Mouse (Mus musculus) urinary bladder, postnatal 25 days (tissue): ENCODE results near the gene Syn3.

ENCODE experiments used
- DNase-seq: peaks from one replicate; pipeline ENCODE4 v3.0.0; 2022; ENCODE audit warnings: low spot score

The Syn3 gene

DNA sequence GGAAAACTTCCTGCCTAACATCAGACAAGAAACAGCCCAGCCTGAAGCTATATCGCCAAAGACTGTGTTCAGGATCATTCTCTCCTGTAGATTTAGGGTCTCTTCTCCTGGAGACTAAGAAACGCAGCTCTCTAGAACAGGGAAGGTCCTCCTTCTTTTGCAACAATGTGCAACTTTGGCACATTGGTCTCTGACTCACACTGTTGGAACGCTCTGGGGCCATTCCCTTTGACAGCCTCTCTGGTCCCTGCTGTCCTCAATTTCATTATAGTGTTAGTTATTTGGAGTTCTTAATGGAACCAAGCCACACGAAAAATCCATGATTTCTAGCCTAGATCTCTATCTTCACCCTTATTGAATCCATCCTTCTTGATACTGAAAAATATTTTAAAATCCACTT is 191.5 kb downstream of the Syn3 start:
- no peak for DNase-seq

DNA sequence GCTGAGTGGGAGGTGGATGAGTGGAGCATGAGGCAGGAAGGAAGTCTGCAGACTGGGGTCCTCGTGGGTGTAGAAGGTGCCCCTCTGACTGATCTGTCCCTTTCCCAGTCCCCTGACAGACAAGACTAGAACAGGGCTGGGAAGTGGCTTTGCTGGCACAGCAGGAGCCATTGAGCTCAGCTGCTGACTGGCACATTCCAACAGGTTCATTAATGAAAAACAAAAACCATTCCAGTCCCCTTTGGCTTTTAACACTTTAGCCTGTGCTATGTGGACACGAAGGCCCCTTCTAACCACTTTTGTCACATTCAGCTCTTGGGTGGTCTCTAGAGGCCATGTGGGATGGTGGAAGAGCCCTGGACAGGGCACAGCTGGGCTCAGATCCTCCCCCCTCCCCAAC is 194.1 kb downstream of the Syn3 start:
- DNase-seq: no peak

DNA sequence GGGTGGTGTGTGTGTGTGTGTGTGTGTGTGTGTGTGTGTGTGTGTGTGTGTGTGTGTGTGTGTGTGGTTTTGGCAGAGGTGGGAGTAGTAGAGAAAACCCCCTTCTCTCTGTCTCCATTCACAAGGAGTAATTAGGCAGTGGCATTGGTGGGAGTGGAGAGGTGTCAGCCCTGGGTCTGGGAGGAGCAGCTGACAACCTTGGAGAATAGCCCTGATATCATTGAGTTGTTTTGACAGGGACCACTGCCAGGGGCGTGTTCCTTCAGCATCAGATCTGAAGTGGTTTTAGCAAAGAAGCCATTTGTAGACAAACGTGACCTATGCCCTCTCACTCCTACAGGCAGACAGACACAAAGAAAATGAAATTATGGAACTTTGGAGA is 195.2 kb downstream of the Syn3 start:
- DNase-seq: no peak

DNA sequence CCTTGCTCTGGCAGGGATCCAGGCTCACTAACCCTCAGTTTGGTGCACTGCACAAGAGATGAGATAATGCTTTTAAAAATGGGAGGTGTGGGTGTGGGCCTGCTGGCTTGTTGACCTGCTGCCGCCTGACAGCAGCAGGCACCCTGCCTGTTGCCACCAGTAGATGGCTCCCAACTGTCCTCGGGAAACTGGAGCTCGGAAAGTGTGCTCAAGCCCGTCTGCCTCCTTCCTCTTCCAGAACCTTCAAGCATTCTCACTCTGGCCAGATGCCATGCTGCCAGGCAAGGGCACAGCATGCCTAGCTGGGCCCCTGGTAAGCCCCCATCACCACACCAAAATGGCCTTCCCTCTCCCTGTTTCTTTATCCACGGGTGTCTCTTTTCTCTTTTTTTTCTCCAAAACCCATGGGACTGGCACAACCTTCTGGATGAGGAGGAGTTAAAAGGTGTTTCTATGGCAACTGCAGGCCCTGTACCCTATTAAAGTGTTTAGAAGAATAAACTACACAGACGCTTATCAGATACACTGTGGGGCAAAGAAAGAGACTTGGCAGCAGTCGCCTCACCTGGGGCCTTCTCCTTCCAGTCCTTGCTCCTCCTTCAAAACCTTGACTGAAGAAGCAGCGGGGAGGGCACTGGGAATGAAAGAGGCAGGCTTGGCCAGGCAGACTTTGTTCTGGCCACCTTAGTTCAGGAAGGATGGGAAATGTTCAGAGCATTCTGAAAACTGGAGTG is 195.8 kb downstream of the Syn3 start:
- DNase-seq: peak; percentile 53

DNA sequence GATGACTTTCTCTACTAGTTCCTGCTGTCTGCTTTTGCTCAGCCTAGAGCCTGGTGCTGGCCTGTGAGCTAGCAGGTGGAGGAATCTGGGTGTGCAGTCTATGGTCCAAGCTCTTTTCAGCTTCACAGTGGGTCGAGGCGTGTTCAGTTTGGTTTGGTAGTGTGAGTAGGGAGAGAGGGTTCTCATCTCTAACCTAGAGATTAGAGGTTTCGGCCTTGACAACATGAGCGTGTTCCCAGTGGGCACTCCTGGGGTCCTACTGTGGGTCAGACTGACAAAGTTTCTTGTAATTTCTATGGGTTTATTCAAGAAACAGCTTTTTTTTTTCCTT is 196.4 kb downstream of the Syn3 start:
- no peak for DNase-seq

DNA sequence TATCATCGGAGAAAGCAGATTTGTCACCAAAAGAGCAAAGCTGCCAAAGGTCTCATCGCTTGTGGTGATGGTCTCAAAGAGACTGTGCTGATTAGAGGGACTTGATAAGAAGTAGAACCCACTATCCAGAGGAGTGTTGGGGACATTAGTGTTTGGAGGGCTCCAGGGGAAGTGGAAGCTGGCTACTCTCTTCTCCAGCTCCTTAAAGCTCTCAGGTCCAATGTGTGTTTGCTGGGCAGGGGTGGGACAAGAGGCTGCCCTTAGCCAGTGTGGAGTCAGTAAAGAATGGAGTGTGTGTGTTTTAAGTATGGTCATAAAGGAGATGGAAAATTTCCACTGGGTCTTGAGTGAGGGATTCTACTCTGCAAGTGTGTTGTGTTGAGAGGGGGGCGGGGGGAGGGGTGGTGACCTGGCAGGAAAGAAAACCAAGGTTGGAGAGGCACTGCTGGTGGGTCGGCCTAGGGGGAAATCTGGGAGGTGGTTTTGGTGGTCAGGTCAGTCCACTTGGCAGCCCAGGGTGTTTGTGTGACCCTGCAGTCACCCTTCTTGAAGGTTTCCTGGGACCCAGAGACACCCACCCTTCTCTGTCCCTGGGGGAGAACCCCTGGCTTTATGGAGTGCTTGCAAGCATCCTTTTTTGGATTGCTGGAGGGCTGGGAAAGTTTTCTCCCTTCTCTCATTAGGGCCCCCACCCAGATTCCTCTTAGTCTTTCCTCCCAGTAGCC is 196.9 kb downstream of the Syn3 start:
- no peak for DNase-seq

DNA sequence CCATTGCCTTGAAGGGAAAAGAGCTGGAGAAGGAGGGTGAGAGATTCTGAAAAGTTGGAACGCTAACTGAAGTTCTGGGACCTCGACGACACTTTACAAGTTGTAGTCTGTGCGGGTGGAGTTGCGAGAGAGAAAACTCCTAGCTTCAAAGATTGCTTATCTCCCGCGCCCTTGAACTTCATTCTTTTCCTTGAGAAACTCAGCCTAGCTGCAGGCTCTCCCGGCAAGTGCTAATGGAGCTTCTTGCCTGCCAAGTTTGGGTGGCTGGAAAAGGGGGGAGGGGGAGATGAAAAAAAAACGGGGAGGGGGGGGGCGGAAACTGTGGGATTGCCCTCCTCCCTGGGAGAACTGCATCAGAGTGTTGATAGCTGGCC is 197.6 kb downstream of the Syn3 start:
- no peak for DNase-seq

DNA sequence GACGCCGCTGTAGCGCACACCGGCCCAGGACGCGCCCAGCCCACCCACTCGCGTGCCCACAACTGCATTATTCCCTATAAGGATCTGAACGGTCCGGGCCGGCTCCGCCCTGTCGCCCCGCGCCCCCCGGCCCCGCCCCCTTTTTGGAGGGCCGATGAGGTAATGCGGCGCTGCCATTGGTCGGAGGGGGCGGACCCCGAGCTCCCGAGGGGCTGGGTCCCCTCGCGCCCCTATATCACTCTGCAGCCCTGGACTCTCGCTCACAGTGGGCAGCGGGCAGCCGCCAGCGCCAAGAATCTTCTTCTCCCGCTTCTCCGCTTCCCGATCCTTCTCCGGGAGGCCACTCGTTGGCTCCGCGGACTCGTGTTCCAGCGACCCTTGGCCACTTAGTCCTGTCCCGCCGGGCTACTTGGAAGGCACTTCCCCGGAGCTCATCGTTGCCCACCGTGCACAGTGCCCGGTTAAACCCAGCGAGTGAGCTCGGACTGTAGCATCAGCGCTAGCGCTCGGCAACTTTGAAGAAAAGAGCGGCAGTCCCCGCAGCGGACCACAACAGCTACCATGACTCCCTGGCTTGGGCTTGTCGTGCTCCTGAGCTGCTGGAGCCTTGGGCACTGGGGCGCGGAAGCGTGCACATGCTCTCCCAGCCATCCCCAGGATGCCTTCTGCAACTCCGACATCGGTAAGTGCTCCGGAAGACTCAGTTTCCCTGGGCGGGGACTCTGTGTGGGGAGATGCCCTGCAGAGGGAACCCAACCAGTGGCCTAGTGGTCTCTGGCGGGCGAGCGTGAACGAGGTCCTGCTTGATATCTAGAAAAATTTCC is 198.2 kb downstream of the Syn3 start, which contains the start of gene Timp3:
Timp3 (plus strand) TSS at position 80 of the 824 bp plus-strand sequence.
- DNase-seq: peak; percentile 63

DNA sequence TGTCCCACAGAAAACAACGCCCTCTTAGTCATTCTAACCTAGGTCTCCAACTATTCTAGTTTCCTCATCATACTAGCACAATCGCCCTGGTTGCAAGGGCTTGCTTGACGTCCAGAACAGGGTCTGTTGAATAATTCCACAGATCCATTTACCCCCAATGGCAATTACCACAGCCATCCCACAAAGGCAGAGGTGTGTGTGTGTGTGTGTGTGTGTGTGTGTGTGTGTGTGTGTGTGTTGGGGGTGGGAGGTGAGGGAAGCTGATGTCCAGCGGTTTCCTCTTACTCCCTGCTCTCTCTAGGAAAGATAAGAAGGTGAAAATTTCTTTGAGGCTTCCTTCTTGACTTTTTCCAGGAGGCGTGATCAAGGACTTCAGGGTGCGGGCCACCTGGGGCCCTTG is 198.9 kb downstream of the Syn3 start:
- DNase-seq: no peak

DNA sequence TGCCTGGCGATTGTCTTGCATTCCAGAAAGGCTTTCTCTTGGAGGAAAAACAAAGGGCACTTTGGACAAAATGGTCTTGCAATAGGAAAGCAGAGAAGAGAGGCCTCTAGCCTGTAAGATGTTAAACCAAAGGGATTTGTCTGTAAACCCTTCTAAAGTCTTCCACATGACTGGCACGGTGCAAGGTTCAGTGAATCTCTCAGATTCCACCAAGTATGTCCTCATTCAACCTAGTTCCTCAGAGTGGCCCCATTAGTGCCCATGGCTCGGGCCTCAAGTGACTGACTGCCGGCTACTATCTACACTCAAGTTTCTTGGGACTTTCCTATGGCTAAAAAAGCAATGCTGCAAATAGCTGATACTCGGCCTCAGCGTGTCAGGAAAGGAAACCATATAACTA is 200.4 kb downstream of the Syn3 start:
- DNase-seq: no peak

DNA sequence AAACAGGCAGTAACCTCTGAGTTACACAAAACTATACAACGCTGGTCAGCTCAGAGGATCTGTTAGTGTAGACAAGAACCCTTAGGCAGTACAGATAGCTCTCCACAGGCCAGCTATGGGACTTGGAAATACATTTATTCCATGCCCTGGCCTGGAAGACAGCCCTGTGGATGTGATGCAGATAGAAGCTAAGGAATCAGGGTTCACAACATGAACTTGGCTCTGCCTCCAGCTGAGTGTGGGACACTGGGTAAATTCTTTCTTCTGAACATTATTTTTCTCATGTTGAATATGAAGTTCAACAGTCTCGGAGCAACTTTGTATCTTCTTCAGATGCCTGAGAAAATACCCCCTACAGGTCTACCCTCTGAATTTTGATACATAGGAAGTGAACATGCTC is 201.4 kb downstream of the Syn3 start:
- no peak for DNase-seq

DNA sequence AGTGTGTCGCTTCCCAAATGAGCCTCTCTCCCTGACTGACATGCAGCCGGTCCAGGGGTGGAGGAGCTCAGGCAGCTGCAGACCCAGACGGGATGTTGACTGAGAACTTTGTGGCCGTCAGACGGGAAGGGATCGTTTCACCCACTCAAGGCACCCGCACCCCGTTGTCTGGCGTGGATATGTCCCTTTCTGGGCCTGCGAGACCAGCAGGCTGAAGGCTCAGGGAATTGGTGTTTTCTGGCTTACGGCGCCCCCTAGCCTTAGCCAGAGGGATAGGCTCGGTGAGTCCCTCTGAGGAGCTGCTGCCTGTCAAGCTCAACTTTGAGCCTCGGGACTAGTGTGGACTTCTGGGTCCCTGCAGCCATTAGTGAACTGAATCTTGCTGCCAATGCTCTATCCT is 202.6 kb downstream of the Syn3 start:
- peak; percentile 79 for DNase-seq

DNA sequence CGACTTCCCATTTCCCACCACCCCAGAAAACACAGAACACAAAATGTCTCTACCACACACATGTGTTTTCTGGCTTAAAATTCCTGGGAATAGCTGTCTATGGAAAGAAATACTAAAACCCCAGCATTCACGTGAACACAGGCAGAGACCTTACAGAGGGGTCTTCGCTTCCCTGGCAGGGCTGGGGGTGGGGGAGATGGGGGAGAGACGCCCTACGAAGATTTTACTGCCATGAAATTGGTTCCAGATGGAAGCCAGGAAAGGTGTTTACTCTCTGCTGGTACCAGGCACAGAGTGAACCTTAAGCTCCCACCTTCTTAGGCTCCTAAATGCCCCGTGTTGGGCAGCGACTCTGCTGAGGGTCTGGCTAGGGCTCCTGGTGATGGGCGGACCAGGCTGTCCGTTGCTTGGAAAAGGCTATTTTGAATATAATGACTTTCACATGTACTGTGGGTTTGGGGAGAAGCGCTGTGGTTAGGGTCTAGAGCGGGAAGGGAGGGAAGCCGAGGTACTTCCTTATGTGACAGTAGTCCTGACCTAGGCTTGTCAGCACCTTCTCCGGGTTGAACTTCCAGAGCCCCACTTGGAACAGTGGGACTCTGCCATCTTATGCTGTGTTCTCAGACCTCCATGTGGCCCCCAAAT is 203.1 kb downstream of the Syn3 start:
- DNase-seq: no peak

DNA sequence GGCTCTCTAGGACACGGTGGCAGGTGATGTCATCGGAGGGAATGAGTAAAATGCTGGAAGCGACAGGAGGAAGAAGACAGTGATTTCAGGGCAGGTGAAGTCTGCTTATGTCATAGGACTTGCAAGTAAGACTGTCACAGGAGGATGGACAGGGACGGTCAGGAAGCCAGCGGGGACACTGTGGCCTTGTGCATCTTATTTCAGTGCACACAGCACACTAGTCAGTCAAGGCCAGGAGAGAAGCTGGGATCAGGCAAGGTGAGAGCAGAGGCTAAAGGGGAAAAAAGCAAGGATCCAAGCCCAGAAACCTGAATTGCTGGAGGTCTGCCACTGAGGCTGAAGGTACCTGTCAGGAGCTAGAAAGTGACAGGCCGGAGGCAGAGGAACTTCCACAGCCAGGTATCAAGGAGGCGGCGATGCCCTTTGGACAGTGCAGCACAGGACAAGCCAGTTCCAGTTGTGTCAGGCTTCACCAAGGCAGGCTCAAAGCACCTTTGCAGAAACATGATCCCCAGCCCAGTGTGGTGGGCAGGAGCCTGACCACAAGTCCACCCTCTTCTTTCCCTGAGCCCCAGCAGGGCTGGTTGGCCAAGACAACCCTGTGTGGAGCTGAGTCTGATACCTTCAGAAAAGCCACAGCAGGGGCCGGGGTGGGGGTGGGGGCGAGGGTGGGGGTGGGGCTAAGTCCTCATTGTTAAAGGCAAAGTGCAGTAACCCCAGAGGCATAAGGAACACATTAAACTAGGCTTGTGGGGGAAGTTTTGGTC is 203.9 kb downstream of the Syn3 start:
- no peak for DNase-seq

DNA sequence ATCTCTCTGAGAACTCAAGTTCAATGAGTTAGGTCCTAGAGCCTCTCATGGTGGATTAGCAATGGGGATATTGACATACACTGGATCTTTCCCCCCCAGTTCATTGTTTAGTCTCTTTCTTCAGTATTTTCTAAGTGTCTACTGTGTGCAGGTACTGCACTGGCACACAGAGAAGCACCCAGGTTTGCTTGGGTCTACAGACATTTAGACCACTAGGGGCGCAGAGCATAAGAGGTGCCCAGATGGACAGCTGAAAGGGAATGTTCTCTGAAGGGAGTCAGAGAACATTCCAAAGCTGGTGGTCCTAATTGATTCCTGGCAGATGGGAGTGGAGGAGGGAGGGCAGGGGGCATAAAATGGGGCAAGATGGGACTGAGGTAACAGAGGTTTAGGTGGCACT is 204.8 kb downstream of the Syn3 start:
- no peak for DNase-seq

DNA sequence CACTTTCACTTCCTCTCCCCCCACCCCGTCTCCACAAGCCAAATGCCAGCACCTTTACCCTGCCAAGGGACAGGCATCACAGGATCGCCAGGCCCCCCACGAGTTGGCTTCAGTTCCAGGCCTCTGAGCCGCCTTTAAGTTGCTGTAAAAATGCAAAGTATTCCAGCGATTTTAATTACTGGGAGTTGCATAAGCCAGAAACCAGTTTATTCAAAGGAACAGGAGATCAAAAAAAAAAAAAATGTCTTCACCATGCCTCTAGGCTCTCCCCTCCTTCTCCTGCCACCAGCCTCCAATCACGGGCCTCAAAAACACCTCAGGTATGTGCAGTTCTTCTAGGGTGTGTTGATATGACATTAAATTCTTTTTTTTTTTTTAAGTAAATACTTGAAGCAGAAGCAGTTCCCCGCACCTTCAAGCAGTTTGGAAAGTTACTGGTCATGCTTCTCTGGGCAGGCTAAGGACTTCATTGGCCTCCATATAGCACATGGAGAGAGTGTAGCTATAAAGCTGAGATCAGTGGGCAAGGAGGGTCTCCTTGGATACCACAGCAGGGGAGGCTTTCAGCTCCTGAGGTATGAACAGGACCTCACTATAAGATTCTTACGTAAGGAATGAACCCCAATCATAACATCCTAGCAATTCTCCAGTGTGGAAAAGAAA is 208.5 kb downstream of the Syn3 start:
- no peak for DNase-seq

DNA sequence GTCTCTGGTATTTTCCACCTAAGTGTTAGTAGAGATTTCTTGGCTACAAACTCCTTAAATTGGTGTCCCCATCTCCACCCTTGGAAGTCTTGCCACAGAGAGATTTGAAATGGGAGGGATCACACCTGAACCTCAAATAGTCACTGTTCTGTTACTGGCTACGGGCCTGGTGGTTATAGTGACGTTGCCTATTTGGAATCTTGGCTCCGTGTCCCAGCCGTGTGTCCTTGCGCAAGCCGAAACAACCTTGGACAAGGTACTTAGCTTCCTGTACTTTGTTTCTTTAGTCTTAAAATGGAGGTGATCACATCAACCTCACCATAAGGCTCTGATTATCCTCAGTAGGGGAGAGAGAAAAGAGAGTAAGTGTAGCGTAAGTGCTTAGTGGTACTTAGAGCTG is 212.2 kb downstream of the Syn3 start:
- no peak for DNase-seq

DNA sequence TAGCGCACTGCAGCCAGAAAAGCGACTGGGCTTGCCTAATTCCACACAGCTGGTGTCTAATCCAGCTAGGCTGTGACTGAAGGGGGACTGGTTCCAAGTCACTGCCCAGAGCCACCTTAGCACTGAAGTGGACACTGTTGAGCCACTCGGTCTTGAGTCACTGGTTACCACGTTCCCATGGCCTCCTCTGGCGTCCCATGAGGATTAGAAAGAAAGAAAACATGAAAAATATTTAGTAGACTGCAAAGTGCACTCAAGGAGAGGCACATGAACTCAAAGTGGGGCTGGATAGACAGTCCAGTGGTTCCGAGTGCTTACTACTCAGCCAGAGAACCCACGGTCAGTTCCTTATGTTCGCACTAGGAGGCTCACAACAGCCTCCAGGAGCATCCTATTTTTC is 217.5 kb downstream of the Syn3 start:
- DNase-seq: no peak

DNA sequence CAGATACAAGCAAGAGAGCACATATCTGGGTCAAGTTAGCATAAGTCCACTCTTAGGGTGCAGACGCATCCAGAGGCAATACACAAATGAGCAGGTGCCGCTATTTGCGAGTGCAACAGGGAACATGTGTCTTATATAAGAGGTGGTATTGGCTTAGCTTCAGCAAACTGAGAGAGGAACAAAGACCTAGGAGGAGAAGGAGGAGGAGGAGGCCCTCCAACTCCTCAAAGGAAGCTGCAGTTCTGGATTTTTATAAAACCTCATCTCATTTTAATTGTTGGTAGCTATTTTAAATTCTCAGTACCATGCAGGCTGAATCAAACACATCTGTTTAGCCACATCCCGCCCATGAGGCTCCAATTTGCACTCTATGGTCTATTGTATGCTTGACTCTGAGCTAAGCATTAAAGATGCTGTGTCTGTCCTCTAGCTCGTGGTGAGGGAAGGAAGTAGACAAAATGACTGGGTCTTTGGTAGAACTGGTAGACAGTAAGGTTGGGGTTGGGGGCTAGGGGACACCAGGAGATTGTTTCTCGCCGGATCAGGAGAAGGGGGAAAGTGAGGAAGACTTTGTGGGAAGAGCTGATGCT is 219.0 kb downstream of the Syn3 start:
- no peak for DNase-seq

DNA sequence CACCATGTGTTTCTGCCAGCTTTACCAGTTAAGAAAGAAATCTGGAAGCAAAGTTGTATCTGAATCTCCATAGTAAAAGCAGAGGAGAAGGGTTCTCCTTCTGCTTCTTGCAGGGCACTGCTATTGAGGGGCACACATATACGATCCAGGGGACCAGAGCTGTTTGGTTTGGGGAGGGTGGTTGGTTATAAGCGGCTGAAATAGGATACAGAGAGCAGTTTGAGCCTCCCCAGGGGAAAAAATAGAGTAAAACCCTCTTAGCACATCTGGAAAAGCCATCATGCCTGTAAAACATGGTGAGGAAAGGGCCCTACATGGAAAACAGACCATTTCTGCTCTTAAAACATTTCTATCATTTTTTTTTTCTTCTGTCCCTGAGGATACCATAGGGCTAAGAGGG is 220.2 kb downstream of the Syn3 start:
- DNase-seq: no peak

DNA sequence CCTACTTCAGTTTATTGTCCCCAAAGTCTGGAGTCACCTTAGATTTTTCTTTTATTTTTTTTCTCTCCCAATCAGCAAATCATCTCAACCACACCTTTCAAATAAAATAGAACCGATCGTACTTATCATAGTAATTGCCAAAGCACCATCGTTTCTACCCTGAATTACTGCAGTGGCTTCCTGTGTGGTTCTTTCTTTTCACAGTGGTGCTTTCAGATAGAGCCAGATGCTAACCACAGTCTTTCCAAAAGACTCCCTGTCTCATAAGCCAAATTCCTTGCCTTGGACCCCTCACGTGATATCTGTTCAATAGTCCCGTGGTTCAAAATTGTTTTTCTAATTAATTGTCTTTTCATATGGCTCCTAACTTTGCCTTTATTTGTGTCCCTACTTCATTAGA is 221.4 kb downstream of the Syn3 start:
- no peak for DNase-seq
